Mouse (Mus musculus) intestine, embryonic 16.5 days (tissue): ENCODE results near the gene Trim8. TPM values are rescaled to one million over a fixed set of nuclear protein-coding genes. Genes with fewer than 3 reads are reported as not detected.
A peak's percentile ranks its signal among the peaks of the same experiment; 100 is the strongest.

Source experiments
- ATAC-seq: fragments of 200-750 bp; cut with Nextera tagmentation; 2 replicates; pipeline ENCODE4 v1.8.0; 2017; ENCODE audit warnings: moderate TSS enrichment, moderate library complexity
- H3K27ac ChIP-seq: fragments of 300-500 bp; sonication (generic); 2 replicates; pipeline ENCODE4 v1.5.1; 2014; ENCODE audit warnings: mild to moderate bottlenecking, low read length
- H3K27me3 ChIP-seq: fragments of 300-500 bp; sonication (generic); replicated peaks from 2 replicates; pipeline ENCODE4 v1.6.1; 2014; ENCODE audit warnings: low read length, control low read depth, mixed read lengths; ENCODE audit not compliant: control insufficient read depth, insufficient read depth
- H3K36me3 ChIP-seq: fragments of 300-500 bp; sonication (generic); 2 replicates; pipeline ENCODE4 v1.6.1; 2014; ENCODE audit warnings: low read length, control low read depth; ENCODE audit not compliant: control insufficient read depth, insufficient read depth
- H3K4me1 ChIP-seq: fragments of 300-500 bp; sonication (generic); 2 replicates; pipeline ENCODE4 v1.6.1; 2014; ENCODE audit warnings: low read length, control low read depth, mixed read lengths; ENCODE audit not compliant: control insufficient read depth, insufficient read depth
- H3K4me2 ChIP-seq: fragments of 300-500 bp; sonication (generic); 2 replicates; pipeline ENCODE4 v1.6.1; 2014; ENCODE audit warnings: low read depth, low read length, control low read depth
- H3K4me3 ChIP-seq: fragments of 300-500 bp; sonication (generic); 2 replicates; pipeline ENCODE4 v1.5.1; 2014; ENCODE audit warnings: mild to moderate bottlenecking, low read length
- H3K9ac ChIP-seq: fragments of 300-500 bp; sonication (generic); 2 replicates; pipeline ENCODE4 v1.6.1; 2014; ENCODE audit warnings: low read depth, low read length
- H3K9me3 ChIP-seq: fragments of 300-500 bp; sonication (generic); 2 replicates; pipeline ENCODE4 v1.6.1; 2016; ENCODE audit warnings: low read length, control low read depth; ENCODE audit not compliant: control insufficient read depth
- WGBS: fragments of 180-500 bp; shearing (Covaris S2); extraction: QIAGEN DNeasy Blood & Tissue Kit; methylation state at CpG from one replicate; pipeline ENCODE4 v1.1.7; 2014; 5-methylcytosine and 5-hydroxymethylcytosine counted together
- polyA plus RNA-seq: library from polyadenylated mRNA; unstranded; fragments of >200 nt; fragmentation: Nextera tagmentation; extraction: Ambion mirVana; gene quantifications from 2 replicates; pipeline ENCODE4 v1.2.1, GENCODE M21; 2015

Trim8 gene
- polyA plus RNA-seq, 1 experiment from 2014 or later: 10.1 TPM

GRCm38 (mm10) chr19:46459256-46459655 lies 42.2 kb upstream of the Trim8 start:
- Histone ChIP-seq H3K9ac (no peak overlapping the region; the same call in 1 of the 2 replicates), H3K4me3 (no peak overlapping the region), H3K4me1 (peaks cover 31% of the 10 kb centered on the region), H3K27me3 (no peaks in the 10 kb centered on the region), H3K9me3 (no peaks in the 10 kb centered on the region), H3K4me2 (no peak overlapping the region), H3K36me3 (0 out of 2 replicates have a peak, but pooled peaks cover 2% of the 10 kb centered on the region), H3K27ac (peak overlapping the region; percentile 90)
- ATAC-seq: peak; percentile 52
- whole genome bisulfite sequencing: 51% methylated on average over 10 of the region's 10 CpGs

DNA sequence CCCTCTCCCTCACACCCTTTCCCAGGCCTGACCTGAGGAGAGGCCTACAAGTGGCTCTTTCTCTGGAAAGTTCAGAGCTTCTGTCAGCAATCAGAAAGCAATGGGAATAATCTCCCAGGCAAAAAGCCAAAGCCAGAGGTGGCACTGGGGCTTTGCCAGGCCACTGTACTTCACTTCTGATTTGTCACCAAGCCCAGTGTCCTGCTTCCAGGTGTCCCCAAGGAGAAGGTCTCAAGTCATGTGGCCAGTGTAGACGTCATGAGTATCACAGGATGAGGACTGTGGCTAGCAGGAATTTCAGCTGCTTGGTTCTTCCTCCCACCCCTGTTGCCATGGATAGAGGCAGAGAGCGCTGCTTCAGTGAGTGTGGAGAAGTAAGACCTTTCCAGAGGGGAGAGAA lies 41.6 kb upstream of the Trim8 start:
- Histone ChIP-seq H3K9ac (no peak overlapping the region; the same call in 1 of the 2 replicates), H3K27me3 (no peaks in the 10 kb centered on the region), H3K4me3 (no peak overlapping the region), H3K4me2 (no peak overlapping the region), H3K9me3 (no peaks in the 10 kb centered on the region), H3K27ac (peak overlapping the region; percentile 90; the same call in 1 of the 2 replicates), H3K4me1 (peaks cover 24% of the 10 kb centered on the region), H3K36me3 (0 out of 2 replicates have a peak, but pooled peaks cover 2% of the 10 kb centered on the region)
- no peak for ATAC-seq
- WGBS: 79% methylated on average over 2 of the region's 2 CpGs

- Histone ChIP-seq H3K27me3 (no peaks in the 10 kb centered on the region), H3K9ac (no peak overlapping the region), H3K9me3 (no peaks in the 10 kb centered on the region), H3K36me3 (0 out of 2 replicates have a peak, but pooled peaks cover 2% of the 10 kb centered on the region), H3K4me3 (no peak overlapping the region), H3K4me1 (peaks cover 10% of the 10 kb centered on the region), H3K4me2 (no peak overlapping the region), H3K27ac (no peak overlapping the region)
- WGBS: 63% methylated on average over 3 of the region's 3 CpGs
- ATAC-seq: peak; percentile 53
Measured at GRCm38 (mm10) chr19:46462574-46462973, 38.9 kb upstream of the Trim8 start.

DNA sequence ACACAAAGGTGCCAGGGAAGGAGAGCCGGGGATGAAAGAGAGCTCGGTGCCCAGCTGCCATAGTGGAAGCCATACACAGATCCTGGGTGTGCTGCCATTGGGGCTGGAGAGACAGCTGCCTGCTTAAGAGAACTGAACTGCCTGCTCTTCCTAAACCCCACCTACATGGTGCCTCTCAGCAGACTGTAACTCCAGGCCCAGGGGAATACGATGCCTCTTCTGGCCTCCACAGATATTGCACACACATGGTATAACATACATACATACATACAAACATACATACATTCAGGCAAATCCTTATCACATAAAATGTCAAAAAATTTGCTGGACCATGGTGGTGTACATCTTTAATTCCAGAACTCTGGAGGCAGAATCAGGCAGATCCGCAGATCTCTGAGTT lies 38.1 kb upstream of the Trim8 start:
- H3K4me1 ChIP-seq: peaks cover 10% of the 10 kb centered on the region
- H3K36me3 ChIP-seq: peaks cover 2% of the 10 kb centered on the region; the same call in 1 of the 2 replicates
- no peaks in the 10 kb centered on the region for H3K27me3 ChIP-seq
- no peak for ATAC-seq
- H3K4me2 ChIP-seq: no peak overlapping the region
- H3K27ac ChIP-seq: no peak overlapping the region
- WGBS: 91% methylated on average over 4 of the region's 4 CpGs
- no peak overlapping the region for H3K4me3 ChIP-seq
- H3K9me3 ChIP-seq: no peaks in the 10 kb centered on the region
- H3K9ac ChIP-seq: no peak overlapping the region

- peaks cover 7% of the 10 kb centered on the region for H3K4me1 ChIP-seq
- H3K9ac ChIP-seq: no peak overlapping the region
- no peak for ATAC-seq
- H3K9me3 ChIP-seq: no peaks in the 10 kb centered on the region
- H3K4me2 ChIP-seq: no peak overlapping the region
- H3K4me3 ChIP-seq: no peak overlapping the region
- H3K27me3 ChIP-seq: no peaks in the 10 kb centered on the region
- WGBS: 73% methylated on average over 6 of the region's 6 CpGs
- peaks cover 2% of the 10 kb centered on the region; the same call in 1 of the 2 replicates for H3K36me3 ChIP-seq
- H3K27ac ChIP-seq: no peak overlapping the region
Measured at GRCm38 (mm10) chr19:46466160-46466559, 35.3 kb upstream of the Trim8 start.

GRCm38 (mm10) chr19:46467051-46467503 lies 34.4 kb upstream of the Trim8 start:
- Histone ChIP-seq H3K9me3 (no peaks in the 10 kb centered on the region), H3K27me3 (no peaks in the 10 kb centered on the region), H3K27ac (no peak overlapping the region), H3K36me3 (no peaks in the 10 kb centered on the region; the same call in 1 of the 2 replicates), H3K4me2 (no peak overlapping the region), H3K9ac (no peak overlapping the region), H3K4me1 (peaks cover 13% of the 10 kb centered on the region), H3K4me3 (no peak overlapping the region)
- 63% methylated on average over 3 of the region's 3 CpGs for WGBS
- no peak for ATAC-seq

GRCm38 (mm10) chr19:46470364-46471240 lies 30.9 kb upstream of the Trim8 start:
- H3K4me2 ChIP-seq: no peak overlapping the region
- H3K9me3 ChIP-seq: no peaks in the 10 kb centered on the region
- H3K27me3 ChIP-seq: no peaks in the 10 kb centered on the region
- peaks cover 10% of the 10 kb centered on the region for H3K4me1 ChIP-seq
- H3K9ac ChIP-seq: no peak overlapping the region
- no peaks in the 10 kb centered on the region; the same call in none of the 2 replicates for H3K36me3 ChIP-seq
- no peak overlapping the region for H3K4me3 ChIP-seq
- peak overlapping the region; percentile 28; the same call in 1 of the 2 replicates for H3K27ac ChIP-seq
- 0 out of 2 replicates have a peak, but pooled peaks have one; percentile 28 for ATAC-seq
- WGBS: 34% methylated on average over 17 of the region's 17 CpGs

- Histone ChIP-seq H3K9me3 (no peaks in the 10 kb centered on the region), H3K27ac (peak overlapping the region; percentile 28), H3K4me2 (no peak overlapping the region), H3K27me3 (no peaks in the 10 kb centered on the region), H3K4me3 (no peak overlapping the region), H3K9ac (no peak overlapping the region), H3K36me3 (no peaks in the 10 kb centered on the region; the same call in none of the 2 replicates), H3K4me1 (peaks cover 10% of the 10 kb centered on the region)
- 21% methylated on average over 10 of the region's 10 CpGs for WGBS
- no peak; the same call in 1 of the 2 replicates for ATAC-seq
Measured at GRCm38 (mm10) chr19:46471324-46472093, 30.0 kb upstream of the Trim8 start.

DNA sequence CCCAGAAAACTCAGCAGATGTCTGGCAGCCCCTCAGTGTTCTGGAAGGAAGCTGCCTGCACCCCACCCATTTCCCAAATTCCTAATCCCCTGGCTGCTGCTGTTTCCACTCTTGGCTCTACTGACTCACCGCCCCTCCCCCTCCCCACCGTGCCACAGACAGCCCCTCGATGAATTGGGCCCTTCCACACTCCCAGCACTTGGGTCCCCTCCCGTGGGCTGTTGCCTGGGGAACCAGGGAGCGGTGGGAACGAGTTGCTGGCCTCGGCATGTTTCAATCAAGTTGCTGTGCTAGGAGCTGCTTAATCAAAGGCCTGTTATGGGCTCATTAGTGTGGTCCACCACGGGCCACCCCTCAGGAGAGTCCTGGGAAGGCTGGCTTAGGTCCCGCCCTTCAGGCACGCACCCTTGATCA lies 24.1 kb upstream of the Trim8 start:
- Histone ChIP-seq H3K4me1 (peaks cover 33% of the 10 kb centered on the region), H3K4me3 (no peak overlapping the region), H3K27me3 (no peaks in the 10 kb centered on the region), H3K4me2 (no peak overlapping the region), H3K36me3 (peaks cover 3% of the 10 kb centered on the region; the same call in 1 of the 2 replicates), H3K27ac (no peak overlapping the region), H3K9me3 (no peaks in the 10 kb centered on the region), H3K9ac (no peak overlapping the region)
- 54% methylated on average over 10 of the region's 10 CpGs for WGBS
- ATAC-seq: no peak
